Mouse (Mus musculus): ENCODE measurements at regions not wholly inside any gene's neighbourhood (a gene's known extent, or its start where the extent isn't known, plus 50 kb on each side); places are given as distances from the start of the nearest gene placed in this dataset.

GRCm38 (mm10) chr6:94413987-94414360 lies 86.2 kb upstream of the Slc25a26 start:
- DNase-seq = peak; percentile 63 to 65

- DNase-seq = peak; percentile 47 to 52
Measured at GRCm38 (mm10) chr6:94413297-94413986, 86.7 kb upstream of the Slc25a26 start.

- DNase-seq = no peak
Measured at GRCm38 (mm10) chr6:94412341-94412740, 87.8 kb upstream of the Slc25a26 start.

- peak; percentile 73 to 76 for DNase-seq
Measured at GRCm38 (mm10) chr6:94410480-94410879, 89.7 kb upstream of the Slc25a26 start.

GRCm38 (mm10) chr6:94408996-94409395 lies 91.1 kb upstream of the Slc25a26 start:
- peak; percentile 62 for DNase-seq

GRCm38 (mm10) chr6:94407751-94408150 lies 92.4 kb upstream of the Slc25a26 start:
- DNase-seq = no peak

- DNase-seq = no peak
Measured at GRCm38 (mm10) chr6:94405371-94406076, 94.6 kb upstream of the Slc25a26 start.

GRCm38 (mm10) chr6:94401617-94402481 lies 98.3 kb upstream of the Slc25a26 start:
- peak; percentile 51 to 64 for DNase-seq

- DNase-seq = peak; percentile 54 to 67
Measured at GRCm38 (mm10) chr6:94401061-94401591, 99.0 kb upstream of the Slc25a26 start.

GRCm38 (mm10) chr6:94400471-94401051 lies 99.6 kb upstream of the Slc25a26 start:
- peak; percentile 75 for DNase-seq

- no peak for DNase-seq
Measured at GRCm38 (mm10) chr6:94391134-94391533, 107.4 kb upstream of the Magi1 start.

- no peak for DNase-seq
Measured at GRCm38 (mm10) chr6:94390403-94390802, 106.7 kb upstream of the Magi1 start.

GRCm38 (mm10) chr6:94389716-94390115 lies 106.0 kb upstream of the Magi1 start:
- no peak for DNase-seq

GRCm38 (mm10) chr6:94387648-94388047 lies 103.9 kb upstream of the Magi1 start:
- no peak for DNase-seq

GRCm38 (mm10) chr6:94385531-94385930 lies 101.8 kb upstream of the Magi1 start:
- DNase-seq = no peak

- DNase-seq = no peak
Measured at GRCm38 (mm10) chr6:94369991-94370390, 86.3 kb upstream of the Magi1 start.

GRCm38 (mm10) chr6:94363951-94364350 lies 80.2 kb upstream of the Magi1 start:
- DNase-seq = peak in 1 of 2 experiments; percentile 13

- no peak for DNase-seq
Measured at GRCm38 (mm10) chr6:94362626-94363025, 78.9 kb upstream of the Magi1 start.

- no peak for DNase-seq
Measured at GRCm38 (mm10) chr6:94357568-94357967, 73.9 kb upstream of the Magi1 start.

- DNase-seq = no peak
Measured at GRCm38 (mm10) chr6:94354451-94355095, 70.9 kb upstream of the Magi1 start.

- DNase-seq = peak; percentile 88 to 89
Measured at GRCm38 (mm10) chr6:94344296-94344695, 60.6 kb upstream of the Magi1 start.

GRCm38 (mm10) chr6:94340546-94340945 lies 56.8 kb upstream of the Magi1 start:
- no peak for DNase-seq
